Mouse (Mus musculus): ENCODE data around the gene Tubd1.
"Not testable (repeated sequence)": the region's sequence is repeated elsewhere in the genome, so short reads cannot be mapped to it uniquely, and the experiment has no call there.

The Tubd1 gene

GRCm38 (mm10) chr11:86544639-86545299 lies at the start of gene Tubd1, which contains the start of gene Rps6kb1:
TSS of gene Tubd1 (plus strand) at chr11:86544991.
TSS of gene Rps6kb1 (minus strand) at chr11:86544805.
- peak; percentile 100 for DNase-seq

- no peak for DNase-seq
These were observed 47.4 kb upstream of the Tubd1 start for GRCm38 (mm10) chr11:86497356-86497755.

- no peak for DNase-seq
These were observed 46.9 kb upstream of the Tubd1 start for GRCm38 (mm10) chr11:86497908-86498307.

GRCm38 (mm10) chr11:86500795-86501194 lies 44.0 kb upstream of the Tubd1 start:
- no peak for DNase-seq

GRCm38 (mm10) chr11:86503121-86503520 lies 41.7 kb upstream of the Tubd1 start:
- DNase-seq, result no peak

GRCm38 (mm10) chr11:86507334-86507733 lies 37.5 kb upstream of the Tubd1 start:
- no peak for DNase-seq

GRCm38 (mm10) chr11:86507991-86508390 lies 36.8 kb upstream of the Tubd1 start:
- DNase-seq, result no peak

GRCm38 (mm10) chr11:86516620-86517019 lies 28.2 kb upstream of the Tubd1 start:
- no peak for DNase-seq

- no peak for DNase-seq
These were observed 27.6 kb upstream of the Tubd1 start for GRCm38 (mm10) chr11:86517229-86517628.

GRCm38 (mm10) chr11:86519751-86520150 lies 25.0 kb upstream of the Tubd1 start:
- DNase-seq, result no peak

- peak; percentile 65 for DNase-seq
These were observed 17.3 kb upstream of the Tubd1 start for GRCm38 (mm10) chr11:86527528-86527927.

- peak; percentile 29 for DNase-seq
These were observed 12.0 kb upstream of the Tubd1 start for GRCm38 (mm10) chr11:86532834-86533233.

- DNase-seq, result not testable (repeated sequence)
These were observed 11.5 kb upstream of the Tubd1 start for GRCm38 (mm10) chr11:86533302-86533701.

- no peak for DNase-seq
These were observed 10.4 kb upstream of the Tubd1 start for GRCm38 (mm10) chr11:86534201-86534910.

GRCm38 (mm10) chr11:86538786-86539185 lies 6.0 kb upstream of the Tubd1 start:
- no peak for DNase-seq

- DNase-seq, result no peak
These were observed 4.9 kb upstream of the Tubd1 start for GRCm38 (mm10) chr11:86539716-86540475.

GRCm38 (mm10) chr11:86540476-86540845 lies 4.3 kb upstream of the Tubd1 start:
- no peak for DNase-seq

- DNase-seq, result no peak
These were observed 1.9 kb upstream of the Tubd1 start for GRCm38 (mm10) chr11:86542851-86543250.

GRCm38 (mm10) chr11:86543960-86544638 lies 692 bp upstream of the Tubd1 start:
- DNase-seq, result peak; percentile 45

GRCm38 (mm10) chr11:86545556-86545955 lies 765 bp downstream of the Tubd1 start:
- DNase-seq, result no peak

- no peak for DNase-seq
These were observed 2.6 kb downstream of the Tubd1 start for GRCm38 (mm10) chr11:86547412-86547811.

GRCm38 (mm10) chr11:86553525-86553924 lies 8.7 kb downstream of the Tubd1 start:
- no peak for DNase-seq

- DNase-seq, result no peak
These were observed 13.5 kb downstream of the Tubd1 start for GRCm38 (mm10) chr11:86558258-86558657.

All from kidney, adult 9 months (tissue).